Mouse (Mus musculus) forebrain, embryonic 15.5 days (tissue): ENCODE measurements around the gene Tcap. TPM values are rescaled to one million over a fixed set of nuclear protein-coding genes. Genes with fewer than 3 reads are reported as not detected.

Experiments
- ATAC-seq: fragments of 200-750 bp; cut with Nextera tagmentation; replicated peaks from 2 replicates; pipeline ENCODE4 v1.8.0; 2017; ENCODE audit warnings: mild to moderate bottlenecking, moderate TSS enrichment, moderate library complexity
- H3K27ac ChIP-seq: fragments of 300-500 bp; sonication (generic); replicated peaks from 2 replicates; pipeline ENCODE4 v1.5.1; 2015; ENCODE audit warnings: mild to moderate bottlenecking, inconsistent platforms
- H3K27me3 ChIP-seq: fragments of 300-500 bp; sonication (generic); 2 replicates; pipeline ENCODE4 v1.6.1; 2015; ENCODE audit warnings: inconsistent platforms
- H3K36me3 ChIP-seq: fragments of 300-500 bp; sonication (generic); 2 replicates; pipeline ENCODE4 v1.6.1; 2015; ENCODE audit warnings: mild to moderate bottlenecking, inconsistent platforms
- H3K4me1 ChIP-seq: fragments of 300-500 bp; sonication (generic); 2 replicates; pipeline ENCODE4 v1.6.1; 2015; ENCODE audit warnings: inconsistent platforms
- H3K4me2 ChIP-seq: fragments of 300-500 bp; sonication (generic); replicated peaks from 2 replicates; pipeline ENCODE4 v1.6.1; 2015; ENCODE audit warnings: mild to moderate bottlenecking, inconsistent platforms
- H3K4me3 ChIP-seq: fragments of 300-500 bp; sonication (generic); 2 replicates; pipeline ENCODE4 v1.5.1; 2015; ENCODE audit warnings: mild to moderate bottlenecking, inconsistent platforms
- H3K9ac ChIP-seq: fragments of 300-500 bp; sonication (generic); replicated peaks from 2 replicates; pipeline ENCODE4 v1.6.1; 2015; ENCODE audit warnings: mild to moderate bottlenecking, inconsistent platforms
- H3K9me3 ChIP-seq: fragments of 300-500 bp; sonication (generic); 2 replicates; pipeline ENCODE4 v1.6.1; 2016; ENCODE audit warnings: inconsistent platforms
- WGBS: fragments of 180-500 bp; shearing (Covaris S2); methylation state at CpG from one replicate; pipeline ENCODE4 v1.1.7; 2015; ENCODE audit warnings: mixed read lengths; 5-methylcytosine and 5-hydroxymethylcytosine counted together
- polyA plus RNA-seq: library from polyadenylated mRNA; unstranded; fragments of >200 nt; fragmentation: Nextera tagmentation; extraction: Ambion mirVana; gene quantifications from 2 replicates; pipeline ENCODE4 v1.2.1, GENCODE M21; 2015

The Tcap gene
- polyA plus RNA-seq, 1 experiment from 2014 or later, result 0.18 TPM

DNA sequence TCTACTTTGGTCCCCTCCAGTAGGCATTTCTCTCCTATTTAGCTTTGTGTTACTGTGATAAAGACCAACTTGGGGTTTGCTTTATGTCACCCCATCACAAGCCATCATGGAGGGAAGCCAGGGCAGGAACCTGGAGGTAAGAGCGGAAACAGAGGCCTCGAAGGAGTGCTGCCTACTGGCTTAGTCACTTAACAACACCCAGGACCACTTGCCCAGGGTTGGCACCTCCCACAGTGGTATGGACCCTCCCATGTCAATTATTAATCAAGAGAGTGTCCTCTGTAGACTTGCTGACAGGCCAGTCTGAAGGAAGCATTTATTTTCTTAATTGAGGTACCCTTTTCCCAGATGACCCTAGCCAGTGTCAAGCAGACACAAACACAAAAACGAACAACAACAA, 17.2 kb downstream of the Tcap start:
- peak; percentile 6; the same call in 1 of the 2 replicates for ATAC-seq
- H3K4me3 ChIP-seq, result peak overlapping the region; percentile 72
- no peaks in the 10 kb centered on the region for H3K36me3 ChIP-seq
- peak overlapping the region; percentile 72 for H3K9ac ChIP-seq
- H3K9me3 ChIP-seq, result no peaks in the 10 kb centered on the region
- peaks cover 12% of the 10 kb centered on the region for H3K4me1 ChIP-seq
- H3K27ac ChIP-seq, result peak overlapping the region; percentile 95
- 64% methylated on average over 3 of the region's 3 CpGs for WGBS
- H3K4me2 ChIP-seq, result peak overlapping the region; percentile 72
- peaks cover 4% of the 10 kb centered on the region; the same call in 1 of the 2 replicates for H3K27me3 ChIP-seq

DNA sequence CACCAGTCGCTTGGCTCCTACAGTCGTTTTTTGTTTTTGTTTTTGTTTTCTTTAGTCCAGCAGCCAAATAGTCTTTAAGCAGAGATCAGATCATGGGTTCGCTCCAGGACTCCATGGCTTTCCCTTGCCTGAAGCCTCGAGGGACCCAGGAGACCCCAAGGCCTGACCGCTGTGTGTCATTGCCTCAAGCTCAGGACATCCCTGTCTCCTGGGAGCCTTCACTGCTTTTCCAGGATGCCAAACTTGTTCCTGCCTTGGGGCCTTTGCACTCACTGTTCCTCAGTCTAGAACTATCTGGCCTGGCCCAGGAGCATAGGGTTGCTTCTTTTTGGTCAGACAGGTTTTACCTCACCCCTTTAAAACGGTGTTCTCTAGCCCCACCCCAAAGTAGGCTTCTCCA, 23.0 kb downstream of the Tcap start:
- Histone ChIP-seq H3K4me3 (no peak overlapping the region), H3K4me2 (no peak overlapping the region), H3K4me1 (peaks cover 10% of the 10 kb centered on the region; the same call in 1 of the 2 replicates), H3K27me3 (peaks cover 14% of the 10 kb centered on the region; the same call in 1 of the 2 replicates), H3K36me3 (no peaks in the 10 kb centered on the region), H3K9ac (no peak overlapping the region), H3K9me3 (no peaks in the 10 kb centered on the region), H3K27ac (no peak overlapping the region)
- WGBS, result 77% methylated on average over 6 of the region's 6 CpGs
- no peak for ATAC-seq

DNA sequence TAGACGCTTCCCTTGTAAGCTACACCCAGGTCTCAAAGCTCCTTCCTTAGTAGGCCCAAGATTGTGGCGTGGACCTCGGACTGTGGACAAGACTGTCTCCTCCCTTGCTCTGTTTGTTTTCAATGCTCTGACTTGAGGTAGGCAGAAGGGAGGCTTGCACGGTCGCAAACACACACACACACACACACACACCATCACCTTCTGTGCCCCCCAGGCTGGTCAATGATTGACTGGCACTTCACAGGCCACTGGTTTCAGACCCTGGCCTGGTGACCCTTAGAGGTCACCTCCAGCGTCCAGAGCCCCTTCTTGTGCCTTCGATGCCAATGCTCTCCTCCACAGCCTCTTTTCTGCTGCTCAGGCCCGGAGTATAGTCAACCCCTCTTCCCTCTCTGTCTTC, 25.3 kb downstream of the Tcap start:
- no peak overlapping the region for H3K27ac ChIP-seq
- WGBS, result 57% methylated on average over 8 of the region's 8 CpGs

DNA sequence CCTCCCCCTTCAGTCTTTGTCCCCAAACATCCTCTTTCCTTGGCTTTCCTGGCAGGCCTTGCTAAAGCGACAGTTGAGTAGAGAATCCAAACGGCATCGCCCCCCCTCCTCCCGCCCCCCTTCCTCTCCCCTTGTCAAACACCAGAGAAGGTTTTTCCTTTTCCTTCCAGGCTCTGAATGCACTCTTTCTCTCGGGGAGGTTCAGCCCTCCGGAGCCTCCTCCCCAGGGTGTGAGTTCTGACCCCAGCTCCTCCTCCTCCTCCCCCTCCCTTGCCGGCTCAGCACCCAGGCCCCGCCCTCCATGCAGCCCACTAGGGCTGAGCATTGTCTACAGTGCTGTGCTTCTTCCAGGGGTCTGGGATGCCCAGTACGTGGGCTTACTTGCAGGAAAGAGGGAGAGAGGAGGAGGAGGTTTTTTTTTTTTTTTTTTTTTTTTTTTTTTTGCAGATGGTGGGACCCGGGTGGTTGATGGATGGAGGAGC, 25.8 kb downstream of the Tcap start:
- Histone ChIP-seq H3K4me3 (no peak overlapping the region), H3K4me1 (peaks cover 23% of the 10 kb centered on the region), H3K27me3 (peaks cover 13% of the 10 kb centered on the region; the same call in 1 of the 2 replicates), H3K9ac (0 out of 2 replicates have a peak overlapping the region, but pooled peaks have one; percentile 13), H3K36me3 (no peaks in the 10 kb centered on the region), H3K4me2 (peak overlapping the region; percentile 17), H3K27ac (no peak overlapping the region), H3K9me3 (no peaks in the 10 kb centered on the region)
- WGBS, result 4% methylated on average over 10 of the region's 10 CpGs
- no peak for ATAC-seq

More for the DNA sequence above, 25.3 kb downstream of the Tcap start:
- H3K36me3 ChIP-seq, result no peaks in the 10 kb centered on the region
- no peak overlapping the region for H3K4me3 ChIP-seq
- ATAC-seq, result no peak
- peak overlapping the region; percentile 17; the same call in 1 of the 2 replicates for H3K4me2 ChIP-seq
- H3K9ac ChIP-seq, result 0 out of 2 replicates have a peak overlapping the region, but pooled peaks have one; percentile 13
- H3K27me3 ChIP-seq, result peaks cover 13% of the 10 kb centered on the region; the same call in 1 of the 2 replicates
- H3K4me1 ChIP-seq, result peaks cover 23% of the 10 kb centered on the region
- H3K9me3 ChIP-seq, result no peaks in the 10 kb centered on the region

DNA sequence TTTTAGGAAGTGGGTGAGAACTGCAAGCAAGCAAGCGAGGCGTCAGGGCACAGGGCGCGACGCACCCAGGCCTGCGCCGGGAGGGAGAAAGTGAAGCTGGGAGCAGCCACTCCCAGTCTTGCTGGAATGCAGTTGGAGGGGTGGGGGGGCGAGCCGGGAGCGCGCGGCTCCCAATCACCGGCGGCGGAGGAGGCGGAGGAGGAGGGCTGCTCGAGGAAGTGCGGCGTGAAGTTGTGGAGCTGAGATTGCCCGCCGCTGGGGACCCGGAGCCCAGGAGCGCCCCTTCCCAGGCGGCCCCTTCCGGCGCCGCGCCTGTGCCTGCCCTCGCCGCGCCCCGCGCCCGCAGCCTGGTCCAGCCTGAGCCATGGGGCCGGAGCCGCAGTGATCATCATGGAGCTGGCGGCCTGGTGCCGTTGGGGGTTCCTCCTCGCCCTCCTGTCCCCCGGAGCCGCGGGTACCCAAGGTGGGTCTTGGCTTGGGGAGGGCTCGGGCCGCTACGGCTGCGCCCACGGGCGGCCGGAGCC, 28.7 kb downstream of the Tcap start, which contains the start of gene Erbb2:
Gene Erbb2, plus strand, starts transcription at position 198 of the 524 bp plus-strand sequence.
- peak within 1 kb of the TSS; percentile 100 for H3K4me2 ChIP-seq
- no peaks in the 10 kb centered on the region for H3K9me3 ChIP-seq
- no peaks in the 10 kb centered on the region for H3K36me3 ChIP-seq
- under 1% methylated on average over 46 of the region's 49 CpGs for WGBS
- H3K4me3 ChIP-seq, result peak within 1 kb of the TSS; percentile 66
- H3K4me1 ChIP-seq, result peaks cover 26% of the 10 kb centered on the region
- H3K27me3 ChIP-seq, result peaks cover 13% of the 10 kb centered on the region; the same call in 1 of the 2 replicates
- H3K27ac ChIP-seq, result peak within 1 kb of the TSS; percentile 71
- H3K9ac ChIP-seq, result peak within 1 kb of the TSS; percentile 71
- ATAC-seq, result peak; percentile 74

DNA sequence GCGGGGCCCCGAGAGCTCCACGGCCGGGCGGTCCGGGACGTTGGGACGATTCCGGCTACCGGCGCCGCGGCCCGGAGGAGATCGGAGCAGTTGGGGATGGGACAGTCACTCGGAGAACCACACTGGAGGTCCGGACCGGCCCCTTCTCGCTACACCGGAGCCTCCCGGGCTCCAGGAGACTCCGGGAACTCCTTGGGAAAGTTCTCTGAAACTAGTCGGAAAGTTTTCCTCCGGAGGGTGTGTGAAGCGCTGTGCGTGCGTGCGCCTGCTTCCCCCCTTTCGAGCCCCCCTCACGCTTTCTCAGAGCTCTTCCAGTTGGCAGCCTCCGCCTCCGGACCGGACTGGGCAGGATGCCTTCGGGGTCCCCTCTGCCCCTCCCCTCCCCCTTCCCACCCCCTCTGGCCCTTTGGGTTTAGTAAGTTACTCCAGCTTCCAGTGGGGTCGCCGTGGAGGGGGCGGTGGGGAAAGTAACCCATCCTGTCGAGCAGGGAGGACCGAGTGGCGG, 29.2 kb downstream of the Tcap start:
- peak; percentile 46 for ATAC-seq
- Histone ChIP-seq H3K27me3 (peaks cover 13% of the 10 kb centered on the region; the same call in 1 of the 2 replicates), H3K9ac (peak overlapping the region; percentile 71), H3K9me3 (no peaks in the 10 kb centered on the region), H3K4me3 (peak overlapping the region; percentile 66), H3K27ac (peak overlapping the region; percentile 71), H3K4me2 (peak overlapping the region; percentile 100), H3K4me1 (peaks cover 26% of the 10 kb centered on the region), H3K36me3 (no peaks in the 10 kb centered on the region)
- under 1% methylated on average over 40 of the region's 40 CpGs for WGBS

DNA sequence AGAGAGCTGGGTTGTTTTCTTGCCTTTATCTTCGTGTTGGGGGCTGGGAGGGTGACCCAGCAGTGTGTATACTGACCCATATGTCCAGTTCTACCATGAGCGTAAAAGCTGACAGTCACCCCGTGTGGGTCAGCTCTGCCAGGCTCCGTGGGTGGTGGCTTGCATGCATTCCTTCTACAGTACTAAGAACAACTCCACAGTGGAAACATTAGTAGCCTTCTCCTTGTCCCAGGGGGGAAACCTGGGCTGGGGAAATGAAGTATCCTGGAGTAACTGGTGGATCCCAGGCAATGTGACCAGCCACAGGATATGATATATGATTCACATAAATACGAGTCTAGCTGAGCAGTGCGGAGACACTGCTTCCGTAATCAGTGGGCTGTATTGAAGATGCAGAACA, 30.1 kb downstream of the Tcap start:
- Histone ChIP-seq H3K27me3 (peaks cover 13% of the 10 kb centered on the region; the same call in 1 of the 2 replicates), H3K4me1 (peaks cover 26% of the 10 kb centered on the region), H3K9me3 (no peaks in the 10 kb centered on the region), H3K4me3 (peak overlapping the region; percentile 66), H3K9ac (no peak overlapping the region), H3K4me2 (peak overlapping the region; percentile 100), H3K36me3 (no peaks in the 10 kb centered on the region), H3K27ac (no peak overlapping the region)
- WGBS, result 33% methylated on average over 7 of the region's 7 CpGs
- no peak for ATAC-seq

DNA sequence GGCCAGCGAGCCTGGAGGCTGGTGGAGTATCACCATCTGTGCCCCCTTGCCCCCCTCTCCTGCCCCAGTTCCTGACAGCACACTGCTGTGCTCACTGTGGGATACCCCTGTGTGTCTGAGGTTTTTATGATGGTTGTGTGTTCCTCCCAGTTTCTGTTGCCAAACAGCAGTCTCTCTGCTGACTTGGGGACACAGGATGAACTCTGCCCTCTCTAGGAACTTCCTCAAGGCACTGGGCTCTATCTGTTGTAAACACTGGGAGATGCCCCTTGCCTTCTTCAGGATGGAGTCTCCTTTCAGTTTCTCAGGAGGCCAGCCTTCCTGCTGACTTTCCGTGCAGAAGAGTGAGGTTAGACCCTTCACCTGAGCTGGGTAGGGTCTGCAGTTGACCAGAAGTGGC, 30.6 kb downstream of the Tcap start:
- Histone ChIP-seq H3K27me3 (peaks cover 13% of the 10 kb centered on the region; the same call in 1 of the 2 replicates), H3K4me2 (no peak overlapping the region), H3K9me3 (no peaks in the 10 kb centered on the region), H3K4me1 (peaks cover 22% of the 10 kb centered on the region), H3K27ac (no peak overlapping the region), H3K4me3 (no peak overlapping the region), H3K36me3 (no peaks in the 10 kb centered on the region), H3K9ac (no peak overlapping the region)
- no peak for ATAC-seq
- 27% methylated on average over 2 of the region's 2 CpGs for WGBS

DNA sequence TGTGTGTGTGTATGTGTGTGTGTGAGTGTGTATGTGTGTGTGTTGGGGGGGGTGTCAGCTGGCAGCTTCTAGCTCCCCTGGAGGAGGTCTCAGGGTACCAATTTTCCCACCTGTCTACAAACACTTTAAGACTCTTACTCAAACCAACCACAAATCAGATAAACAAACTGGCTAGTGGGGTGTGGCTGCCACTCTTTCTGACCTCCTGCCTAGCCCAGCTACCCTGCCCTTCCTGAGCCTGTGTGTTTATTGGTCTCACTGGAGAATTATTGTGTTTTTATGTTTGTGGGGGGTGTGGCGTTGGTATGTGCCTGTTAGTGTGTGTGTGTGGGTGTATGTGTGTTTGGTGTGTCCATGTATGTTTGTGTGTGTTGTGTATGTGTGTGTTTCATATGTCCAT, 33.5 kb downstream of the Tcap start:
- H3K27me3 ChIP-seq, result 0 out of 2 replicates have a peak, but pooled peaks cover 3% of the 10 kb centered on the region
- H3K36me3 ChIP-seq, result no peaks in the 10 kb centered on the region
- no peak overlapping the region for H3K9ac ChIP-seq
- no peak for ATAC-seq
- no peak overlapping the region for H3K4me2 ChIP-seq
- H3K4me3 ChIP-seq, result no peak overlapping the region
- 96% methylated on average over 1 of the region's 1 CpGs for WGBS
- no peaks in the 10 kb centered on the region for H3K9me3 ChIP-seq
- H3K4me1 ChIP-seq, result peaks cover 14% of the 10 kb centered on the region
- no peak overlapping the region for H3K27ac ChIP-seq

DNA sequence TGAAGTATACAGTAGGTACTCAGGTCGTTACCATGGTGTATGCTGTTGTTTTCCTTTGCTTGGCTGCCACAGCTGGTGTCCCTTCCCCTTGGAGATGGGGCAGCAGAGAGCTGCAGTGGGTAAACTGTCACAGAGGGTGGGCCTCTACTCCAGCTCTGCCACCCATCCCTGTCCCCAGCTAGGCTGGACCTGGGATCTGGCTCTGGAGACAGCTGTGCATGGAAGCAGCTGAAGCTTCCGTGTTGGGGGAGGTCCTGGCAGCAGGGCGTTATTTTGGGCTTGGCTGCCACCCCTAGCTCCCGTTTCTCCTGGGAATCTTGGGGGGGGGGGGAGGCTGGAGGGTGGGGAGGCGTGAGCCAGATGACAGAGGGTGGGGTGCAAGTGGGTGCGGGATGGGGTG, 34.7 kb downstream of the Tcap start:
- no peak overlapping the region for H3K9ac ChIP-seq
- H3K27me3 ChIP-seq, result no peaks in the 10 kb centered on the region
- H3K36me3 ChIP-seq, result no peaks in the 10 kb centered on the region
- WGBS, result 74% methylated on average over 6 of the region's 6 CpGs
- no peak overlapping the region for H3K4me2 ChIP-seq
- peaks cover 3% of the 10 kb centered on the region; the same call in 1 of the 2 replicates for H3K4me1 ChIP-seq
- H3K27ac ChIP-seq, result no peak overlapping the region
- no peaks in the 10 kb centered on the region for H3K9me3 ChIP-seq
- no peak overlapping the region for H3K4me3 ChIP-seq
- no peak for ATAC-seq

DNA sequence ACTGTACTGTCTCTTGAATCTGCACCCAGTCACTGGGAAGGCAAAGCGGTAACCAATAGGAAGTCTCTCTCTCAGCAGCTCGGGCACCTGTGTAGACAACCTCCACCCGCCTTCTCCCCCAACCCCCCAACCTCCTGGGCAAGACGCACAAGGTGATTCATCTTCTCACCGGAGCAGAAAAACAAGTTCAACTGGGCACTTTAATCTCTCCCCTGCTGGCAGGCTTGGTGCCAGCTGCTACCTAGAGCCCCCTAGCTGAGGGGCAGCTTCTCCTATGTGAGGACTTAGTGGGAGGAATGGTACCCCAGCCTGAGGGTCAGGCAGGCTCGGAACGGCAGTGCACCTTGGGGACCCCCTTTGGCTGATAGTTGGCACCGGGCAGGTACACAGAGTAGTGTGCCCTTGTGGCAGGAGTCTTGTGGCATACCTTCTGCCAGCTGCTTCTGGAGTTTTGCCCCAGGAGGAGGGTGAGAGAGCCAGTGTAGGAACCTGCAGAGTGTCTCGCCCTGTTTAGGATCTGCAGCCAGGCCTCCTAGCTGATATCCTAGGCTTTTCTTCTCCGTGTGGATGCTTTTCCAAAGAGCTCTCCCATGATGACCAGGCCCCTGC, 35.4 kb downstream of the Tcap start:
- Histone ChIP-seq H3K36me3 (no peaks in the 10 kb centered on the region), H3K4me2 (no peak overlapping the region), H3K27ac (no peak overlapping the region), H3K27me3 (no peaks in the 10 kb centered on the region), H3K4me3 (no peak overlapping the region), H3K9ac (no peak overlapping the region), H3K9me3 (no peaks in the 10 kb centered on the region), H3K4me1 (0 out of 2 replicates have a peak, but pooled peaks cover 3% of the 10 kb centered on the region)
- WGBS, result 85% methylated on average over 10 of the region's 10 CpGs
- ATAC-seq, result no peak

DNA sequence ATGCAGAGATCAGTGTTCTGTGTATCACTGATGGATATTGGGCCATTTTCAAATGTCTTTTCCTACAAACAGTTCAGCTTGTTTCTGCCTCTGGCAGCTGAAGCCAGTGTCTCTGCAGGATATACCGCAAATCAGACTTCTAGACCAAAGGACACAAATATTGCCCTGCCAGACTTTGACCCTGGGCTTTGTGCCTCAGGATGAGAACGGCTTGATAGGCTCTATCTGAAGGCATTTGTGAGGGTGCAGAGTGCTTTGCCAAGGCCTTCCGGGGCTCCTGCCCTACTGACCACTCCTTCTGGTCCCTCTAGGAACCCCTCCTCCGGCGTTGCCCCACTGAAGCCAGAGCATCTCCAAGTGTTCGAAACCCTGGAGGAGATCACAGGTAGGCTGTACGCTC, 43.0 kb downstream of the Tcap start:
- no peaks in the 10 kb centered on the region for H3K9me3 ChIP-seq
- H3K36me3 ChIP-seq, result no peaks in the 10 kb centered on the region
- no peak overlapping the region for H3K4me3 ChIP-seq
- H3K4me2 ChIP-seq, result no peak overlapping the region
- H3K27ac ChIP-seq, result no peak overlapping the region
- H3K27me3 ChIP-seq, result no peaks in the 10 kb centered on the region
- 96% methylated on average over 7 of the region's 7 CpGs for WGBS
- ATAC-seq, result no peak
- no peaks in the 10 kb centered on the region for H3K4me1 ChIP-seq
- no peak overlapping the region for H3K9ac ChIP-seq
